Mouse (Mus musculus): Measurements from ENCODE around the gene Ccnf.

Ccnf gene

GRCm38 (mm10) chr17:24206451-24207351, 44.6 kb downstream of the Ccnf start:
- in situ Hi-C loops (cut with MboI; ENCODE audit: low pct_unique_long_range_greater_than_20kb in 1 of 2, low sequenced_read_pairs in 2 of 2, unreplicated experiment in 1 of 2), result no loop called here

- in situ Hi-C loops (cut with MboI; ENCODE audit: low pct_unique_long_range_greater_than_20kb in 1 of 2, low sequenced_read_pairs in 2 of 2, unreplicated experiment in 1 of 2), result no loop called here
These were observed 45.3 kb downstream of the Ccnf start for GRCm38 (mm10) chr17:24205908-24206361.

GRCm38 (mm10) chr17:24205284-24205888, 45.9 kb downstream of the Ccnf start, which contains the start of gene Tbc1d24:
Gene Tbc1d24, minus strand, starts transcription at chr17:24205562.
- in situ Hi-C loops (cut with MboI; ENCODE audit: low pct_unique_long_range_greater_than_20kb in 1 of 2, low sequenced_read_pairs in 2 of 2, unreplicated experiment in 1 of 2), result no loop called here

- in situ Hi-C loops (cut with MboI; ENCODE audit: low pct_unique_long_range_greater_than_20kb in 1 of 2, low sequenced_read_pairs in 2 of 2, unreplicated experiment in 1 of 2), result no loop called here
These were observed 46.4 kb downstream of the Ccnf start for GRCm38 (mm10) chr17:24204846-24205245.

GRCm38 (mm10) chr17:24203611-24204534, 47.4 kb downstream of the Ccnf start:
- in situ Hi-C loops (cut with MboI; ENCODE audit: low pct_unique_long_range_greater_than_20kb in 1 of 2, low sequenced_read_pairs in 2 of 2, unreplicated experiment in 1 of 2), result no loop called here

- in situ Hi-C loops (cut with MboI; ENCODE audit: low pct_unique_long_range_greater_than_20kb in 1 of 2, low sequenced_read_pairs in 2 of 2, unreplicated experiment in 1 of 2), result no loop called here
These were observed 48.2 kb downstream of the Ccnf start for GRCm38 (mm10) chr17:24203068-24203467.

GRCm38 (mm10) chr17:24201092-24201491, 50.2 kb downstream of the Ccnf start:
- in situ Hi-C loops (cut with MboI; ENCODE audit: low pct_unique_long_range_greater_than_20kb in 1 of 2, low sequenced_read_pairs in 2 of 2, unreplicated experiment in 1 of 2), result no loop called here

- in situ Hi-C loops (cut with MboI; ENCODE audit: low pct_unique_long_range_greater_than_20kb in 1 of 2, low sequenced_read_pairs in 2 of 2, unreplicated experiment in 1 of 2), result no loop called here
These were observed 51.5 kb downstream of the Ccnf start for GRCm38 (mm10) chr17:24199741-24200140.

GRCm38 (mm10) chr17:24199252-24199651, 52.0 kb downstream of the Ccnf start:
- in situ Hi-C loops (cut with MboI; ENCODE audit: low pct_unique_long_range_greater_than_20kb in 1 of 2, low sequenced_read_pairs in 2 of 2, unreplicated experiment in 1 of 2), result no loop called here

- in situ Hi-C loops (cut with MboI; ENCODE audit: low pct_unique_long_range_greater_than_20kb in 1 of 2, low sequenced_read_pairs in 2 of 2, unreplicated experiment in 1 of 2), result no loop called here
These were observed 54.1 kb downstream of the Ccnf start for GRCm38 (mm10) chr17:24197032-24197824.

- in situ Hi-C loops (cut with MboI; ENCODE audit: low pct_unique_long_range_greater_than_20kb in 1 of 2, low sequenced_read_pairs in 2 of 2, unreplicated experiment in 1 of 2), result no loop called here
These were observed 55.9 kb downstream of the Ccnf start for GRCm38 (mm10) chr17:24195349-24195748.

GRCm38 (mm10) chr17:24193769-24194168, 57.5 kb downstream of the Ccnf start:
- in situ Hi-C loops (cut with MboI; ENCODE audit: low pct_unique_long_range_greater_than_20kb in 1 of 2, low sequenced_read_pairs in 2 of 2, unreplicated experiment in 1 of 2), result no loop called here

GRCm38 (mm10) chr17:24193268-24193667, 58.0 kb downstream of the Ccnf start:
- in situ Hi-C loops (cut with MboI; ENCODE audit: low pct_unique_long_range_greater_than_20kb in 1 of 2, low sequenced_read_pairs in 2 of 2, unreplicated experiment in 1 of 2), result no loop called here

GRCm38 (mm10) chr17:24192848-24193247, 58.4 kb downstream of the Ccnf start:
- in situ Hi-C loops (cut with MboI; ENCODE audit: low pct_unique_long_range_greater_than_20kb in 1 of 2, low sequenced_read_pairs in 2 of 2, unreplicated experiment in 1 of 2), result no loop called here

- in situ Hi-C loops (cut with MboI; ENCODE audit: low pct_unique_long_range_greater_than_20kb in 1 of 2, low sequenced_read_pairs in 2 of 2, unreplicated experiment in 1 of 2), result no loop called here
These were observed 59.8 kb downstream of the Ccnf start for GRCm38 (mm10) chr17:24191481-24191880.

- in situ Hi-C loops (cut with MboI; ENCODE audit: low pct_unique_long_range_greater_than_20kb in 1 of 2, low sequenced_read_pairs in 2 of 2, unreplicated experiment in 1 of 2), result no loop called here
These were observed 60.4 kb downstream of the Ccnf start for GRCm38 (mm10) chr17:24190934-24191333.

GRCm38 (mm10) chr17:24174259-24174658, 77.0 kb downstream of the Ccnf start:
- in situ Hi-C loops (cut with MboI; ENCODE audit: low pct_unique_long_range_greater_than_20kb in 1 of 2, low sequenced_read_pairs in 2 of 2, unreplicated experiment in 1 of 2), result no loop called here

- in situ Hi-C loops (cut with MboI; ENCODE audit: low pct_unique_long_range_greater_than_20kb in 1 of 2, low sequenced_read_pairs in 2 of 2, unreplicated experiment in 1 of 2), result no loop called here
These were observed 77.9 kb downstream of the Ccnf start for GRCm38 (mm10) chr17:24173423-24173822.

Measured in mouse embryonic stem cell (cell line).